8 mouse cellular contexts compared by ENCODE assay signal in genomic region chr16:33337177-33337576, GRCm38 (mm10). TPM values are rescaled to one million over a fixed set of nuclear protein-coding genes. Genes with fewer than 3 reads are reported as not detected.
DNase-seq lines count a peak whose midpoint lies in the region; ATAC-seq lines count a peak whose summit lies in the region.

No protein-coding gene starts in this region.

- H3K4me1 ChIP-seq in hindbrain, embryonic 13.5 days (replicated peaks), result 0 out of 2 replicates have a peak, but pooled peaks cover 4% of the 10 kb centered on the region

- H3K9ac ChIP-seq in hindbrain, embryonic 13.5 days, result no peak overlapping the region

- H3K27me3 ChIP-seq in hindbrain, embryonic 13.5 days, result no peaks in the 10 kb centered on the region

- no peaks in the 10 kb centered on the region for H3K9me3 ChIP-seq in hindbrain, embryonic 13.5 days

- no peak overlapping the region for H3K27ac ChIP-seq in hindbrain, embryonic 13.5 days

- no peaks in the 10 kb centered on the region for H3K36me3 ChIP-seq in hindbrain, embryonic 13.5 days

- no peak overlapping the region for H3K4me3 ChIP-seq in hindbrain, embryonic 13.5 days

- H3K4me2 ChIP-seq in hindbrain, embryonic 13.5 days, result peak overlapping the region; percentile 13; the same call in 1 of the 2 replicates

- peak; percentile 69; the same call in 1 of the 2 replicates for ATAC-seq in hindbrain, embryonic 13.5 days (ENCODE audit: low FRiP score)

- 24% methylated on average over 8 of the region's 8 CpGs for WGBS in hindbrain, embryonic 13.5 days

- peak; percentile 85 for DNase-seq in NIH3T3 (ENCODE audit: low read depth)
- peak; percentile 94 to 95 for DNase-seq in cerebellum, postnatal 10 days
- DNase-seq in frontal cortex, postnatal 36 days (ENCODE audit: low spot score in 2 of 2), result peak; percentile 53 to 57
- peak; percentile 43 to 57 for DNase-seq in layer of hippocampus, postnatal 14 days (ENCODE audit: low spot score in 2 of 2)
- DNase-seq in lung, postnatal 36 days, result peak; percentile 82
- DNase-seq in retina, postnatal 7 days (ENCODE audit: low read depth, low spot score), result peak; percentile 43
- peak; percentile 54 for DNase-seq in urinary bladder, adult 2 months (ENCODE audit: low spot score)

RNA-seq across cellular contexts. Expression of gene Zfp148, which starts 43.5 kb away (rescaled TPM):
- 50.6 and 52.3 TPM in 2 replicates for polyA plus RNA-seq in hindbrain, embryonic 13.5 days (2015; fragmentation: Nextera tagmentation; extraction: Ambion mirVana)
- total RNA-seq in layer of hippocampus, postnatal 14 days (2021), result 100 to 1,000 TPM in 1 of 2 experiments, 10 to 100 TPM in 1; 93.6 to 101 TPM
- 19.4 and 21.4 TPM in 2 replicates for polyA plus RNA-seq in urinary bladder, adult 2 months (2012; rRNA removed)

Comparison
In these comparisons a context has a peak if more than half of its experiments do, and no peak if none do; other contexts are left out.
1. DNase-seq: peak in every context shown above with its lines; median percentile 94 in cerebellum, postnatal 10 days; 85 in NIH3T3; 82 in lung, postnatal 36 days; 55 in frontal cortex, postnatal 36 days; 54 in urinary bladder, adult 2 months; 50 in layer of hippocampus, postnatal 14 days; 43 in retina, postnatal 7 days.